Mouse (Mus musculus) heart, adult 2 months (tissue): ENCODE results near the gene Cspg4. TPM values are rescaled to one million over a fixed set of nuclear protein-coding genes. Genes with fewer than 3 reads are reported as not detected.
"Not testable (repeated sequence)": the region's sequence is repeated elsewhere in the genome, so short reads cannot be mapped to it uniquely, and the experiment has no call there.

Experiments used
- DNase-seq, 2 experiments: peaks; one replicate each; pipeline ENCODE4 v3.0.0; 2021
- H3K27ac ChIP-seq: fragments of 200-600 bp; 2 replicates; pipeline ENCODE4 v1.8.1; 2022
- H3K27me3 ChIP-seq: fragments of 200-500 bp; 2 replicates; pipeline ENCODE4 v1.6.1; 2012; ENCODE audit warnings: mild to moderate bottlenecking, low read length, inconsistent platforms, mixed read lengths; ENCODE audit not compliant: control insufficient read depth, insufficient read depth
- H3K36me3 ChIP-seq: fragments of 200-500 bp; 2 replicates; pipeline ENCODE4 v1.6.1; 2012; ENCODE audit warnings: low read length, inconsistent platforms; ENCODE audit not compliant: control insufficient read depth, insufficient read depth
- H3K4me1 ChIP-seq: fragments of 200-500 bp; 2 replicates; pipeline ENCODE4 v1.6.1; 2011; ENCODE audit warnings: low read length; ENCODE audit not compliant: control insufficient read depth, insufficient read depth
- H3K4me3 ChIP-seq: fragments of 200-600 bp; 2 replicates; pipeline ENCODE4 v1.8.1; 2022
- H3K79me2 ChIP-seq: fragments of 200-500 bp; replicated peaks from 2 replicates; pipeline ENCODE4 v1.6.1; 2012; ENCODE audit warnings: mild to moderate bottlenecking, inconsistent platforms, low read length, moderate library complexity, mixed read lengths; ENCODE audit not compliant: control insufficient read depth, insufficient read depth
- H3K9ac ChIP-seq: fragments of 200-500 bp; 2 replicates; pipeline ENCODE4 v1.6.1; 2012; ENCODE audit warnings: low read depth, mild to moderate bottlenecking, control low read depth, inconsistent platforms, low read length, mixed read lengths
- CTCF ChIP-seq: fragments of 200-600 bp; IDR thresholded peaks from 2 replicates; pipeline ENCODE4 v1.8.1; 2022; ENCODE audit warnings: antibody characterized with exemption, mild to moderate bottlenecking, moderate library complexity
- EP300 ChIP-seq: fragments of 200-500 bp; IDR thresholded peaks from 2 replicates; pipeline ENCODE4 v1.6.1; 2011; ENCODE audit warnings: low read depth, low read length, control low read depth; ENCODE audit not compliant: insufficient read depth
- POLR2A ChIP-seq: fragments of 200-500 bp; IDR thresholded peaks from 2 replicates; pipeline ENCODE4 v1.6.1; 2011; ENCODE audit warnings: mild to moderate bottlenecking, low read depth, low read length, control low read depth; ENCODE audit not compliant: insufficient read depth
- WGBS: fragments of 180-500 bp; shearing (Covaris S2); methylation state at CpG from one replicate; pipeline ENCODE4 v1.1.7; 2018; 5-methylcytosine and 5-hydroxymethylcytosine counted together
- intact Hi-C: fragments of 180-260 bp; cut with DNase I; formaldehyde crosslinking; loops from one replicate; pipeline ENCODE4 v1.15.1; 2025
- polyA plus RNA-seq: library from polyadenylated mRNA; depleted of rRNA; stranded (reverse); fragments of >200 nt; gene quantifications from 2 replicates; pipeline ENCODE4 v1.2.3, GENCODE M21; 2012
- total RNA-seq, 2 experiments: library from RNA; stranded (reverse); gene quantifications; 2 replicates each; pipeline ENCODE4 v1.2.3; 2021

Gene Cspg4
- total and polyA plus RNA-seq, 3 experiments = 12.7 to 15.7 (median 13.7) TPM

- Histone ChIP-seq H3K9ac (no peak overlapping the region), H3K4me3 (no peak overlapping the region), H3K36me3 (no peaks in the 10 kb centered on the region), H3K27ac (no peak overlapping the region), H3K79me2 (no peaks in the 10 kb centered on the region), H3K27me3 (no peaks in the 10 kb centered on the region), H3K4me1 (peaks cover 4% of the 10 kb centered on the region)
- 90% methylated on average over 3 of the region's 3 CpGs for WGBS
- intact Hi-C loops = no loop called here
- DNase-seq = no peak
- no peak for TF ChIP-seq POLR2A
- TF ChIP-seq CTCF = no peak
- no peak for TF ChIP-seq EP300
Observed at GRCm38 (mm10) chr9:56903662-56904061, 38.8 kb downstream of the Cspg4 start.

- no peak overlapping the region for H3K27ac ChIP-seq
- H3K9ac ChIP-seq = no peak overlapping the region
- no peaks in the 10 kb centered on the region for H3K36me3 ChIP-seq
- H3K79me2 ChIP-seq = no peaks in the 10 kb centered on the region
- peak in 1 of 2 experiments; percentile 23 for DNase-seq
- H3K27me3 ChIP-seq = no peaks in the 10 kb centered on the region
- no peak for TF ChIP-seq CTCF
- no peak for TF ChIP-seq EP300
- TF ChIP-seq POLR2A = no peak
- no peak overlapping the region for H3K4me3 ChIP-seq
- intact Hi-C loops = no loop called here
- WGBS = 58% methylated on average over 9 of the region's 9 CpGs
- no peaks in the 10 kb centered on the region for H3K4me1 ChIP-seq
Observed at GRCm38 (mm10) chr9:56907549-56907948, 42.7 kb downstream of the Cspg4 start.

GRCm38 (mm10) chr9:56909991-56910390 lies 45.2 kb downstream of the Cspg4 start:
- H3K9ac ChIP-seq, DNase-seq, intact Hi-C loops, H3K27ac ChIP-seq, H3K4me1 ChIP-seq, H3K36me3 ChIP-seq, H3K27me3 ChIP-seq, H3K4me3 ChIP-seq, H3K79me2 ChIP-seq: not testable (repeated sequence)
- WGBS = 45% methylated on average over 4 of the region's 4 CpGs

- Histone ChIP-seq H3K9ac (no peak overlapping the region), H3K27ac (no peak overlapping the region), H3K4me3 (no peak overlapping the region), H3K79me2 (no peaks in the 10 kb centered on the region), H3K4me1 (peaks cover 5% of the 10 kb centered on the region), H3K36me3 (peaks cover under 1% of the 10 kb centered on the region; the same call in 1 of the 2 replicates), H3K27me3 (no peaks in the 10 kb centered on the region)
- TF ChIP-seq EP300 (no peak), POLR2A (no peak), CTCF (no peak)
- WGBS = 50% methylated on average over 1 of the region's 1 CpGs
- intact Hi-C loops = no loop called here
- no peak for DNase-seq
Observed at GRCm38 (mm10) chr9:56911017-56911416, 46.2 kb downstream of the Cspg4 start.

- TF ChIP-seq EP300 = no peak
- TF ChIP-seq CTCF = no peak
- TF ChIP-seq POLR2A = no peak
- peak in 1 of 2 experiments; percentile 19 for DNase-seq
- intact Hi-C loops = no loop called here
Observed at GRCm38 (mm10) chr9:56913991-56914390, 49.2 kb downstream of the Cspg4 start.

GRCm38 (mm10) chr9:56915116-56915515 lies 50.3 kb downstream of the Cspg4 start:
- no peak overlapping the region for H3K27ac ChIP-seq
- TF ChIP-seq CTCF = 0 out of 2 replicates have a peak, but pooled peaks have one; percentile 0
- TF ChIP-seq EP300 = no peak
- intact Hi-C loops = no loop called here
- no peaks in the 10 kb centered on the region for H3K79me2 ChIP-seq
- H3K4me1 ChIP-seq = peaks cover 9% of the 10 kb centered on the region
- peaks cover 4% of the 10 kb centered on the region; the same call in 1 of the 2 replicates for H3K36me3 ChIP-seq
- no peaks in the 10 kb centered on the region for H3K27me3 ChIP-seq
- no peak overlapping the region for H3K4me3 ChIP-seq
- no peak for DNase-seq
- 71% methylated on average over 1 of the region's 1 CpGs for WGBS
- H3K9ac ChIP-seq = no peak overlapping the region

More at GRCm38 (mm10) chr9:56913991-56914390, 49.2 kb downstream of the Cspg4 start:
- Histone ChIP-seq H3K9ac (no peak overlapping the region), H3K79me2 (no peaks in the 10 kb centered on the region), H3K27ac (no peak overlapping the region), H3K27me3 (no peaks in the 10 kb centered on the region), H3K4me1 (peaks cover 9% of the 10 kb centered on the region), H3K36me3 (peaks cover 4% of the 10 kb centered on the region; the same call in 1 of the 2 replicates), H3K4me3 (no peak overlapping the region)
- 79% methylated on average over 9 of the region's 9 CpGs for WGBS
